Mouse (Mus musculus) myocyte (in vitro differentiated cells): ENCODE data around the gene Ncoa5. TPM values are rescaled to one million over a fixed set of nuclear protein-coding genes. Genes with fewer than 3 reads are reported as not detected.

Experiments used
- H3K27me3 ChIP-seq: one replicate; pipeline ENCODE4 v1.6.1; 2011; ENCODE audit not compliant: control insufficient read depth, insufficient read depth, insufficient read length
- H3K36me3 ChIP-seq: one replicate; pipeline ENCODE4 v1.6.1; 2011; ENCODE audit not compliant: control insufficient read depth, insufficient read depth
- H3K4me2 ChIP-seq: one replicate; pipeline ENCODE4 v1.6.1; 2011; ENCODE audit warnings: low read depth, control low read depth
- H3K4me3 ChIP-seq: one replicate; pipeline ENCODE4 v1.5.1; 2011; ENCODE audit warnings: mild to moderate bottlenecking, control low read depth, moderate library complexity
- H3K79me2 ChIP-seq: one replicate; pipeline ENCODE4 v1.6.1; 2011; ENCODE audit not compliant: control insufficient read depth, insufficient read depth
- H3ac ChIP-seq: one replicate; pipeline ENCODE4 v1.6.1; 2011; ENCODE audit not compliant: control insufficient read depth, insufficient read length
- CEBPB ChIP-seq: IDR thresholded peaks from 2 replicates; pipeline ENCODE4 v1.6.1; 2011; ENCODE audit warnings: mild to moderate bottlenecking, moderate library complexity; ENCODE audit not compliant: poor library complexity, insufficient read depth, severe bottlenecking
- E2F4 ChIP-seq: IDR thresholded peaks from one replicate; pipeline ENCODE4 v1.6.1; 2011; ENCODE audit warnings: mild to moderate bottlenecking, control low read depth, moderate library complexity; ENCODE audit not compliant: insufficient read depth
- MAX ChIP-seq: IDR thresholded peaks from one replicate; pipeline ENCODE4 v1.6.1; 2011; ENCODE audit warnings: low read depth, mild to moderate bottlenecking, control low read depth
- MYOD1 ChIP-seq, 3 experiments: IDR thresholded peaks; one replicate each; pipeline ENCODE4 v1.6.1; 2011; ENCODE audit warnings: control low read depth in 2 of 3, low read depth in 2 of 3, mild to moderate bottlenecking in 2 of 3, moderate library complexity in 1 of 3; ENCODE audit not compliant: insufficient read length in 2 of 3, control insufficient read depth in 1 of 3
- MYOG ChIP-seq, 3 experiments: IDR thresholded peaks; one replicate each; pipeline ENCODE4 v1.6.1; 2011; ENCODE audit warnings: control low read depth in 2 of 3, low read depth in 2 of 3, mild to moderate bottlenecking in 2 of 3; ENCODE audit not compliant: insufficient read length in 2 of 3, control insufficient read depth in 1 of 3, insufficient read depth in 1 of 3
- POLR2A ChIP-seq: IDR thresholded peaks from one replicate; pipeline ENCODE4 v1.6.1; 2011; ENCODE audit warnings: low read depth, mild to moderate bottlenecking, control low read depth, moderate library complexity; ENCODE audit not compliant: insufficient read length
- POLR2AphosphoS2 ChIP-seq: IDR thresholded peaks from one replicate; pipeline ENCODE4 v1.6.1; 2011; ENCODE audit warnings: low read depth, control low read depth; ENCODE audit not compliant: insufficient read length
- REST ChIP-seq: IDR thresholded peaks from one replicate; pipeline ENCODE4 v1.6.1; 2011; ENCODE audit warnings: mild to moderate bottlenecking, control low read depth, moderate library complexity; ENCODE audit not compliant: insufficient read depth, insufficient read length
- SRF ChIP-seq: IDR thresholded peaks from one replicate; pipeline ENCODE4 v1.6.1; 2011; ENCODE audit warnings: low read depth; ENCODE audit not compliant: control insufficient read depth, insufficient read length
- TCF12 ChIP-seq: IDR thresholded peaks from one replicate; pipeline ENCODE4 v1.6.1; 2011; ENCODE audit warnings: mild to moderate bottlenecking, control low read depth; ENCODE audit not compliant: poor library complexity, insufficient read depth, severe bottlenecking
- TCF3 ChIP-seq: IDR thresholded peaks from one replicate; pipeline ENCODE4 v1.6.1; 2011; ENCODE audit warnings: low read depth, control low read depth; ENCODE audit not compliant: insufficient read length
- USF1 ChIP-seq: IDR thresholded peaks from one replicate; pipeline ENCODE4 v1.6.1; 2011; ENCODE audit warnings: low read depth, mild to moderate bottlenecking, control low read depth, moderate library complexity
- polyA plus RNA-seq: library from polyadenylated mRNA; unstranded; fragments of >200 nt; fragmentation: generic; extraction: Trizol; gene quantifications from one replicate; pipeline ENCODE4 v1.2.1, GENCODE M21; 2012; ENCODE audit warnings: missing spikeins

The Ncoa5 gene
- polyA plus RNA-seq, 1 experiment: 24.0 TPM

DNA sequence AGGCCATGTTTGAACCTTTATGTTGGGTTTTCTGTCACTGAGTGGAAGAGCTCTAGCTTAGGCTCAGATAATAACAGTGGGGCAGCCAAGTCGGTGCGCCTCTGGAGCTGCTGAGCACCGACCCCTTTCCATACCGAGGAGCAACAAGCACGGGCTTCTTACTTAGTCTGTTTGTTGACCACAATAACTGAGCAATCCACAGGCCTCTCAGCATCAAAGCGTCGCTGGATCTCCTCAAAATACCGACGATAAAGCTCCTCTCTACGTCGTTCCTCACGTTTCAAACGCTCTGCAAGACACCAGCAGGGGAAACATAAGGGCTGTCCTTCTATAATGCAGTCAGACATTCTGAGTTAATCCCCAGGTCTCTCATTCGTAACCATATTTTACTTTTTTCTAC, 25.5 kb downstream of the Ncoa5 start:
- Histone ChIP-seq H3K4me3 (no peak overlapping the region), H3K27me3 (no peaks in the 10 kb centered on the region), H3K4me2 (no peak overlapping the region), H3K79me2 (no peaks in the 10 kb centered on the region), H3K36me3 (peaks cover 61% of the 10 kb centered on the region), H3ac (no peak overlapping the region)
- TF ChIP-seq REST (no peak), MAX (no peak), MYOD1 (IDR thresholded peaks at IDR 0.05; ENCODE audit: control insufficient read depth in 1 of 3, insufficient read length in 2 of 3, low read depth in 2 of 3) (no peak)

GRCm38 (mm10) chr2:165007986-165008385, 26.7 kb downstream of the Ncoa5 start:
- Histone ChIP-seq H3K4me2 (no peak overlapping the region), H3K36me3 (peaks cover 69% of the 10 kb centered on the region), H3K79me2 (no peaks in the 10 kb centered on the region), H3ac (no peak overlapping the region), H3K4me3 (no peak overlapping the region), H3K27me3 (no peaks in the 10 kb centered on the region)
- TF ChIP-seq USF1: no peak
- TF ChIP-seq MAX: no peak
- no peak for TF ChIP-seq MYOD1 (IDR thresholded peaks at IDR 0.05; ENCODE audit: control insufficient read depth in 1 of 3, insufficient read length in 2 of 3, low read depth in 2 of 3)
- no peak for TF ChIP-seq MYOG (IDR thresholded peaks at IDR 0.05; ENCODE audit: control insufficient read depth in 1 of 3, insufficient read depth in 1 of 3, insufficient read length in 2 of 3, low read depth in 2 of 3)
- no peak for TF ChIP-seq SRF
- TF ChIP-seq REST: no peak
- TF ChIP-seq E2F4: no peak

DNA sequence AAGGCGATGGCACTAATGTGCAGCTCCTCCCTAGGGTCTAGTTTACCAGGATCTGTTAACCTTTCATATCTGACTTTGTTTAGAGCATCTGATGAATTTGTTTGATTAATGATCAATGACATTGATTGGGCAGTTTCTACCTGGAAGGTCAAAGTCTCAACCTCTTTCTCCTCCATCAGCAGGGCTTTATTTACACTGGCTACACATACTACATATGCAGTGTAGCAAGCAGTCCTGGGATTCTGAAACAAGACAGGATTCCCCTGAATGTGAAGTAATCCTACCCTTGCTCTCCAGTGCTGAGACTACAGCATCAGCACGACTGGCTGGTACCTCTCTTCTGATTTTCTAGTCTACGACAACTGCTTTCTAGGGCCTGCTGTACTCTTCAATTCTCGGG, 27.9 kb downstream of the Ncoa5 start:
- Histone ChIP-seq H3K4me3 (no peak overlapping the region), H3K79me2 (no peaks in the 10 kb centered on the region), H3K27me3 (no peaks in the 10 kb centered on the region), H3K36me3 (peaks cover 69% of the 10 kb centered on the region), H3ac (no peak overlapping the region), H3K4me2 (no peak overlapping the region)
- no peak for TF ChIP-seq REST
- TF ChIP-seq TCF3: no peak
- no peak for TF ChIP-seq POLR2A
- no peak for TF ChIP-seq MAX
- TF ChIP-seq SRF: no peak
- no peak for TF ChIP-seq MYOG (IDR thresholded peaks at IDR 0.05; ENCODE audit: control insufficient read depth in 1 of 3, insufficient read depth in 1 of 3, insufficient read length in 2 of 3, low read depth in 2 of 3)
- TF ChIP-seq MYOD1 (IDR thresholded peaks at IDR 0.05; ENCODE audit: control insufficient read depth in 1 of 3, insufficient read length in 2 of 3, low read depth in 2 of 3): no peak
- no peak for TF ChIP-seq E2F4
- no peak for TF ChIP-seq CEBPB
- TF ChIP-seq TCF12: no peak
- no peak for TF ChIP-seq POLR2AphosphoS2
- TF ChIP-seq USF1: no peak

DNA sequence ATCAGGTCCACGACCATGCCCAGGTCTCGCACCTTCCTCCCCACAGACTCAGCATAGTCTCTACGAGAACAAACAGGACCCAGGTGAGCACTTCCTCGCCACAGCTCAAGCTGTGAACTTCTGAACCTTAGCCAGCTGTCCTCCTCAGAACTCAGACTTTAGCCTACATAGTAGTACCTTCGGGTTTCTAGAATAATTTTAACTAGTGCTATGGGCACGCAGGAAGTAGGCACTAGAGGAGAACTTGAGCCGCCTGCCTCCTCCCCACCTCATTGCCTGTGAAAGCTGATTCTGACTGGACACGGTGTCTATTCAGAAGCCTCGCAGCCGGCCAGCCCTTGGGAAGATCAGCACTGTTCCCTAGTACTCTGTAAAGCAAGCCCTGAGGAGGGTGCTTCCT, 30.4 kb downstream of the Ncoa5 start:
- Histone ChIP-seq H3K27me3 (no peaks in the 10 kb centered on the region), H3K79me2 (no peaks in the 10 kb centered on the region), H3K36me3 (peaks cover 51% of the 10 kb centered on the region), H3K4me3 (no peak overlapping the region), H3K4me2 (no peak overlapping the region), H3ac (no peak overlapping the region)
- TF ChIP-seq POLR2A (no peak), REST (no peak), E2F4 (no peak), CEBPB (no peak), POLR2AphosphoS2 (no peak), SRF (no peak), MAX (no peak), MYOD1 (IDR thresholded peaks at IDR 0.05; ENCODE audit: control insufficient read depth in 1 of 3, insufficient read length in 2 of 3, low read depth in 2 of 3) (no peak), MYOG (IDR thresholded peaks at IDR 0.05; ENCODE audit: control insufficient read depth in 1 of 3, insufficient read depth in 1 of 3, insufficient read length in 2 of 3, low read depth in 2 of 3) (no peak), USF1 (no peak), TCF12 (no peak), TCF3 (no peak)

GRCm38 (mm10) chr2:165003108-165003507, 31.6 kb downstream of the Ncoa5 start:
- H3ac ChIP-seq: no peak overlapping the region
- TF ChIP-seq REST: no peak
- TF ChIP-seq SRF: no peak
- TF ChIP-seq E2F4: no peak
- TF ChIP-seq MAX: no peak
- no peak for TF ChIP-seq MYOD1 (IDR thresholded peaks at IDR 0.05; ENCODE audit: control insufficient read depth in 1 of 3, insufficient read length in 2 of 3, low read depth in 2 of 3)
- H3K4me3 ChIP-seq: no peak overlapping the region
- H3K27me3 ChIP-seq: no peaks in the 10 kb centered on the region
- no peak overlapping the region for H3K4me2 ChIP-seq
- H3K79me2 ChIP-seq: no peaks in the 10 kb centered on the region
- H3K36me3 ChIP-seq: peaks cover 40% of the 10 kb centered on the region
